Mouse (Mus musculus) skeletal muscle tissue, postnatal 0 days (tissue): Measurements from ENCODE around the gene Otud5. TPM values are rescaled to one million over a fixed set of nuclear protein-coding genes. Genes with fewer than 3 reads are reported as not detected.

Experiments
- microRNA counts: library from miRNA; unstranded; fragments of <30 nt; microRNA quantifications from one replicate; lab custom pipeline; 2015
- microRNA-seq, 2 experiments: library from miRNA; unstranded; fragments of <30 nt; microRNA quantifications; one replicate each; pipeline ENCODE4; 2016
- polyA plus RNA-seq: library from polyadenylated mRNA; unstranded; fragments of >200 nt; fragmentation: Nextera tagmentation; extraction: Ambion mirVana; gene quantifications from 2 replicates; pipeline ENCODE4 v1.2.1, GENCODE M21; 2015

Gene Otud5
- polyA plus RNA-seq, result 17.6 and 21.4 TPM in 2 replicates

DNA sequence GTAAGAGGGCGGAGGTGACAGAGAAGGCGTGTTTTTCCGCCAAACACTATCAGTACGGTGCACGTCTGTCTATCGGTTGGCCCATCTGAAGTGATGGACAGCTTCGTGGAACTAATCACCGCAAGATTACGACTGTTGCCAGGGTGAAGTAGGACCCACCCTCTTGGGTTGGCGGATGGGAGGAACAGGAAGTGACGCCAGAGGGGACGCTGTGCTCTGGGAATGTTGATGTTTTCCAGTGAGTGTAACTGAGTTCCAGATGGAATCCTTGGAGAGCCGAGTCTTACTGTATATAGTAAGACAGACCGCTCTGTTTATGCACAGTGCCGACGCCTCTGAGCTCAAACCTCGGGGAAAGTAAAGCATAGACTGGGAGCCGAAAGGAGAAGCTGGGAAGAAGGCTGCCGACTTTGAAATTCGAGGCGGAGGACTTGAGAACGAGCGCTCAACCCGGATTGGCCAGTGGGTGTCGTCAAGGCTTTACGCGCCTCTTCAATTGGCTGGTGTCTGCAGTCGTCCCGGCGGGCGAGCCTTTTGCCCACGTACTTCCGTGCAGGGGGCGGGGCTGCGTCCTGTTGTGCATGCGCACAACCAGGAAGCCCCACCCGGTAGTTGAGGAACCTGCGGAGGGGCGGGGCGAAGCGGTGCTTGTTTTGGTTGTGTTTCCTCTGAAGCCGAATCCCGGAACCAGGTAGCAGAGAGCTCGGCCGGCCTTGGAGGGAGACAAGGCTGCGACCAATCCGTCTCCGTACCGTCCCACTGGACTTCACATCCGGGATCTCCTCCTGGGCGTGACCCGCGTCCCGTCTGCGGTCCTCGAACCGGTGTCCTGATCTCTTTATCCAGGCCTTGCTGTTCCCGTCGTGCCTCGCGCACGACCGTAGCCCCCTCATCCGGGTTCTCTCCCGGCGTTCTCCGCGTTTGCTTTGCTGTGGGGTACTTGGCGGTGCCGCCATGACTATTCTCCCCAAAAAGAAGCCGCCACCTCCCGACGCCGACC is at the start of gene Otud5:
Otud5 (plus strand) TSS at position 202 of the 1,000 bp plus-strand sequence.

DNA sequence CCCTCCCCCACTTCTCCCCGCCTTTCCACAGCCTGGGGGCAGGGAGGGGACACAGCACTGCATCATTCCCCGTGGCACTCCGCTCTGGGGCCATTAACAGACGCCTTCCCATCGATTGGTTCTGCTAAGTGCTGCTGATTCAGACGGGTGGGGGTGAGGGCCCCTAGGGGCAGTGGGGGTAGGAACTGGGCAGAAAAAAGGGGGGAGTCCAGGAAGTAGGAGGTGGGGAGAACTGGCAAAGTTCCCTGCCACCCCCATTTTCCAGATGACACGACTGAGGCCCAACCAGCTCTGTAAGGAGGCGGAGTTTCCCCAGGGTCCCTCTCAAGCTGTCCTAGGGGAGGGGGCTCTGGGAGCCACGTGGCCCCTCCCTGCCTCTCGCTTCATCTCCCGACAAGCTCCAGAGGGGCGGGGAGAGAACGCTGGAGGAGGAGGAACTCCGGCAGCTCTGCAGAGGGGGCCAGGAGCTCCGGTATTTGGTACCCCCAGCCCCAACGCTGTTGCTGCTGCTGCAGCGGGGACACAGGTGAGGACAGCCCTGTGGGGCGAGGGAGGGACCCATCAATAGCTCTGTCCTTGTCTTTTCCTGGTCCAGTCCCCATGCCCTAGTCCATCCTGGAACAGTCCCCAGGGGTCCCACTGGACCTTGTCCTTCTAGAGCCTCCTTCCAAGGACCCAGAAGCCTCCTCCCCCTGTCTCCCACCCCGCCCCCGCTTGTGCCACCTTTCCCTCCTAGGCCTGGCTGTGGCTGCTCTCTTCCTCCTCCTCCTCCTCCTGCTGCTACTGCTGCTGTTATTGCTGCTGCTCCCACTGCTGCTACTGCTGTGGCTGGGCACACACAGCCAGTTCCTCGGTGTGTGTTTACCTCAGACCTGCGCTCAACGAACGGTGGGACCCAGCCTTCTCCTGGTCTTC is 19.0 kb upstream of the Otud5 start, which contains the start of gene Kcnd1:
Kcnd1 (plus strand) TSS at position 425 of the 915 bp plus-strand sequence.

GRCm38 (mm10) chrX:7878007-7878419 is 36.8 kb downstream of the Otud5 start, which contains the start of gene Pim2:
TSS of gene Pim2 (plus strand) at chrX:7878262.

DNA sequence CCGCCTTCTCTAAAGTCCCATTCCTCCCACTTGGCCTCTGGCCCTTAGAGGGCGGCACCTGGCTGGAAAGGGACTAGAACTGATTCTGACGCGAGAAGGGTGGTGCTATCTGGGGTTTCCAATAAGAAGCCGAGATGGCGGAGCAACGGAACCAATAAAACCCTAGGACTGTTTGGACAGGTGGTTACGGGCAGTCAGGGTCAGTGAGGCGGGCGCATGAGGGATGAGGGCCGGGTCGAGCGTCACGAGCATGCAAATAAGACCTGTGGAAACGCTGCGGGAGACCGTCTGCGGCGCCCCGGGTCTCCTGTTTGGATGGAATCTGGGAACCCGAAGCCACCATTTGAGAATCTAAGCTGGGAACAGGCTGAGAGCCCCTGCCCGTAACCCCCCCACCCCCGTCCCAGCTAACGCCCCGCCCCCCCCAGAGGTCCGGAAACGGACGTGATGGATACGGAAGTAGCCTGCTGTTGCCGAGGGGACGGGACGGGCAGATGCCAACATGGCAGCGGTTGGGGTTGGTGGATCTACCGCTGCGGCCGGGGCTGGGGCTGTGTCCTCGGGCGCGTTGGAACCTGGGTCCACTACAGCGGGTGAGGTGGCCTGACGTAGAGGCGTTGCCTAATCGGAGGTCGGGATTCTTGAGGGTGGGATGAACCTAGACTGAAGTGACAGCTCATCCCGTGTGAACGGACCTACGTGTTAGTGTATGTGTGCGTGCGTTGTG is 42.8 kb downstream of the Otud5 start, which contains the start of gene Slc35a2:
Slc35a2 (plus strand) TSS at position 188 of the 727 bp plus-strand sequence.

GRCm38 (mm10) chrX:7898880-7899874 is 58.0 kb downstream of the Otud5 start, which contains the start of the genes Pqbp1 and Timm17b:
TSS of gene Pqbp1 (minus strand) at chrX:7899269.
TSS of gene Timm17b (plus strand) at chrX:7899357.

GRCm38 (mm10) chrX:7907735-7908134 is 66.6 kb downstream of the Otud5 start, which contains the start of gene Gm10491:
TSS of gene Gm10491 (minus strand) at chrX:7907835.

GRCm38 (mm10) chrX:7909242-7909641 is 68.1 kb downstream of the Otud5 start, which contains the start of gene Gm10490:
TSS of gene Gm10490 (plus strand) at chrX:7909542.

GRCm38 (mm10) chrX:7919601-7920383 is 78.6 kb downstream of the Otud5 start, which contains the start of gene Pcsk1n:
TSS of gene Pcsk1n (plus strand) at chrX:7919822.

MicroRNAs within 50 kb of the gene (microRNA counts, 519-probe panel; counts per million panel counts)
- 4,636 counts per million, percentile 84 among the panel's probes with 10 or more counts for microRNA mmu-miR-1198 (lab: Ali Mortazavi, UCI)

Small RNAs within 50 kb of the gene (microRNA-seq; reads per million reads assigned to microRNA genes)
- gene Mir1198, result 6.4 to 8.5 reads per million in 2 experiments

Other genes starting within 250 kb of the Otud5 start
- gene Ccdc22, start 235.8 kb upstream of the Otud5 start, polyA plus RNA-seq, result 15.3 and 15.9 TPM in 2 replicates
- gene Cacna1f, start 234.3 kb upstream of the Otud5 start, polyA plus RNA-seq, result not detected in 2 replicates
- gene Syp, start 202.9 kb upstream of the Otud5 start, polyA plus RNA-seq, result 0.38 and 0.44 TPM in 2 replicates
- gene Prickle3, start 184.1 kb upstream of the Otud5 start, polyA plus RNA-seq, result 5.2 and 5.6 TPM in 2 replicates
- 105 and 108 TPM in 2 replicates for gene Plp2, start 170.0 kb upstream of the Otud5 start, polyA plus RNA-seq
- gene Magix, start 160.1 kb upstream of the Otud5 start, polyA plus RNA-seq, result 1.1 and 1.4 TPM in 2 replicates
- 19.0 and 19.1 TPM in 2 replicates for gene Gpkow, start 144.2 kb upstream of the Otud5 start, polyA plus RNA-seq
- gene Wdr45, start 127.0 kb upstream of the Otud5 start, polyA plus RNA-seq, result 35.2 and 35.6 TPM in 2 replicates
- not detected in 2 replicates for gene Gm45208, start 119.1 kb upstream of the Otud5 start, polyA plus RNA-seq
- 17.1 and 24.0 TPM in 2 replicates for gene Praf2, start 112.9 kb upstream of the Otud5 start, polyA plus RNA-seq
- 2.5 and 3.2 TPM in 2 replicates for gene Ccdc120, start 90.5 kb upstream of the Otud5 start, polyA plus RNA-seq
- 9.9 and 12.4 TPM in 2 replicates for gene Tfe3, start 78.8 kb upstream of the Otud5 start, polyA plus RNA-seq
- gene Gripap1, start 51.6 kb upstream of the Otud5 start, polyA plus RNA-seq, result 21.5 and 23.4 TPM in 2 replicates
- 0.35 and 0.51 TPM in 2 replicates for gene Kcnd1, start 19.1 kb upstream of the Otud5 start, polyA plus RNA-seq
- 1.0 and 1.1 TPM in 2 replicates for gene Pim2, start 36.9 kb downstream of the Otud5 start, polyA plus RNA-seq
- 16.1 and 22.3 TPM in 2 replicates for gene Slc35a2, start 42.7 kb downstream of the Otud5 start, polyA plus RNA-seq
- 50.7 and 56.9 TPM in 2 replicates for gene Pqbp1, start 57.9 kb downstream of the Otud5 start, polyA plus RNA-seq
- 93.9 and 99.0 TPM in 2 replicates for gene Timm17b, start 58.0 kb downstream of the Otud5 start, polyA plus RNA-seq
- not detected in 2 replicates for gene Gm10491, start 66.5 kb downstream of the Otud5 start, polyA plus RNA-seq
- gene Gm10490, start 68.2 kb downstream of the Otud5 start, polyA plus RNA-seq, result not detected in 2 replicates
- 0.06 and 0.21 TPM in 2 replicates for gene Pcsk1n, start 78.5 kb downstream of the Otud5 start, polyA plus RNA-seq
- gene Eras, start 87.2 kb downstream of the Otud5 start, polyA plus RNA-seq, result not detected in 2 replicates
- 5.4 and 5.6 TPM in 2 replicates for gene Hdac6, start 106.5 kb downstream of the Otud5 start, polyA plus RNA-seq
- 0.66 and 0.77 TPM in 2 replicates for gene Gata1, start 136.7 kb downstream of the Otud5 start, polyA plus RNA-seq
- not detected in 2 replicates for gene Glod5, start 177.1 kb downstream of the Otud5 start, polyA plus RNA-seq
- gene Suv39h1, start 233.4 kb downstream of the Otud5 start, polyA plus RNA-seq, result 9.1 and 10.1 TPM in 2 replicates
- 0.35 and 0.71 TPM in 2 replicates for gene Was, start 249.1 kb downstream of the Otud5 start, polyA plus RNA-seq